Mouse (Mus musculus) heart, postnatal 0 days (tissue): ENCODE measurements around the gene Tmem191c. TPM values are rescaled to one million over a fixed set of nuclear protein-coding genes. Genes with fewer than 3 reads are reported as not detected.

Experiments used
- ATAC-seq: fragments of 200-750 bp; cut with Nextera tagmentation; 2 replicates; pipeline ENCODE4 v1.8.0; 2017; ENCODE audit warnings: low read depth, moderate number of reproducible peaks, moderate library complexity; ENCODE audit not compliant: insufficient read depth
- DNase-seq: peaks from one replicate; pipeline ENCODE4 v3.0.0-alpha.2; 2016; ENCODE audit warnings: low spot score
- H3K27ac ChIP-seq: fragments of 300-500 bp; sonication (generic); 2 replicates; pipeline ENCODE4 v1.5.1; 2014; ENCODE audit warnings: low read depth, mild to moderate bottlenecking
- H3K27me3 ChIP-seq: fragments of 300-500 bp; sonication (generic); 2 replicates; pipeline ENCODE4 v1.6.1; 2014; ENCODE audit warnings: low read length, mixed read lengths; ENCODE audit not compliant: control insufficient read depth, insufficient read depth
- H3K36me3 ChIP-seq: fragments of 300-500 bp; sonication (generic); replicated peaks from 2 replicates; pipeline ENCODE4 v1.6.1; 2014; ENCODE audit warnings: low read length, mixed read lengths; ENCODE audit not compliant: control insufficient read depth, insufficient read depth
- H3K4me1 ChIP-seq: fragments of 300-500 bp; sonication (generic); 2 replicates; pipeline ENCODE4 v1.6.1; 2014; ENCODE audit warnings: antibody characterized with exemption; ENCODE audit not compliant: control insufficient read depth, insufficient read depth
- H3K4me2 ChIP-seq: fragments of 300-500 bp; sonication (generic); 2 replicates; pipeline ENCODE4 v1.6.1; 2014; ENCODE audit warnings: low read depth, mild to moderate bottlenecking, low read length, moderate library complexity
- H3K4me3 ChIP-seq: fragments of 300-500 bp; sonication (generic); 2 replicates; pipeline ENCODE4 v1.5.1; 2014; ENCODE audit warnings: low read depth, low read length
- H3K9ac ChIP-seq: fragments of 300-500 bp; sonication (generic); replicated peaks from 2 replicates; pipeline ENCODE4 v1.6.1; 2014; ENCODE audit warnings: low read depth, low read length, mixed read lengths
- H3K9me3 ChIP-seq: fragments of 300-500 bp; sonication (generic); replicated peaks from 2 replicates; pipeline ENCODE4 v1.6.1; 2016; ENCODE audit warnings: low read length; ENCODE audit not compliant: control insufficient read depth
- CTCF ChIP-seq: IDR thresholded peaks from 2 replicates; pipeline ENCODE4 v1.5.1; 2016; ENCODE audit warnings: antibody characterized with exemption, control low read depth, low read depth
- EP300 ChIP-seq: IDR thresholded peaks from 2 replicates; pipeline ENCODE4 v1.6.1; 2016; ENCODE audit warnings: antibody characterized with exemption, low read depth
- WGBS: fragments of 180-500 bp; shearing (Covaris S2); extraction: QIAGEN DNeasy Blood & Tissue Kit; methylation state at CpG from one replicate; pipeline ENCODE4 v1.1.7; 2014; 5-methylcytosine and 5-hydroxymethylcytosine counted together
- polyA plus RNA-seq: library from polyadenylated mRNA; unstranded; fragments of >200 nt; fragmentation: Nextera tagmentation; extraction: Ambion mirVana; gene quantifications from 2 replicates; pipeline ENCODE4 v1.2.1, GENCODE M21; 2015
- total RNA-seq: library from RNA; depleted of rRNA; stranded (reverse); fragments of >200 nt; gene quantifications from 2 replicates; pipeline ENCODE4 v1.2.3, GENCODE M21; 2014; ENCODE audit warnings: low replicate concordance; rRNA removed

The Tmem191c gene
- total and polyA plus RNA-seq, 2 experiments from 2014 or later: 8.0 to 10.8 TPM

- Histone ChIP-seq H3K9me3 (no peaks in the 10 kb centered on the region), H3K36me3 (peaks cover 60% of the 10 kb centered on the region), H3K27me3 (no peaks in the 10 kb centered on the region), H3K4me2 (no peak overlapping the region), H3K9ac (no peak overlapping the region), H3K27ac (no peak overlapping the region), H3K4me3 (no peak overlapping the region), H3K4me1 (no peaks in the 10 kb centered on the region)
- 61% methylated on average over 5 of the region's 5 CpGs for WGBS
- no peak for DNase-seq
- TF ChIP-seq CTCF: no peak
- no peak for ATAC-seq
These were observed 45.6 kb downstream of the Tmem191c start for GRCm38 (mm10) chr16:17321481-17321880.

GRCm38 (mm10) chr16:17324745-17325144 lies 48.9 kb downstream of the Tmem191c start:
- H3K4me2 ChIP-seq: no peak overlapping the region
- 85% methylated on average over 5 of the region's 5 CpGs for WGBS
- H3K27me3 ChIP-seq: no peaks in the 10 kb centered on the region
- H3K4me3 ChIP-seq: no peak overlapping the region
- H3K36me3 ChIP-seq: peaks cover 32% of the 10 kb centered on the region
- TF ChIP-seq CTCF (no peak), EP300 (no peak)
- DNase-seq (no peak), ATAC-seq (no peak)
- H3K9ac ChIP-seq: no peak overlapping the region
- H3K9me3 ChIP-seq: no peaks in the 10 kb centered on the region
- no peaks in the 10 kb centered on the region for H3K4me1 ChIP-seq
- no peak overlapping the region for H3K27ac ChIP-seq

- Histone ChIP-seq H3K27ac (no peak overlapping the region), H3K4me1 (no peaks in the 10 kb centered on the region), H3K9ac (no peak overlapping the region), H3K4me2 (no peak overlapping the region), H3K9me3 (no peaks in the 10 kb centered on the region), H3K4me3 (no peak overlapping the region), H3K27me3 (no peaks in the 10 kb centered on the region), H3K36me3 (peaks cover 32% of the 10 kb centered on the region)
- DNase-seq: no peak
- WGBS: 83% methylated on average over 2 of the region's 2 CpGs
- no peak for ATAC-seq
- no peak for TF ChIP-seq EP300
- no peak for TF ChIP-seq CTCF
These were observed 50.2 kb downstream of the Tmem191c start for GRCm38 (mm10) chr16:17326064-17326463.

GRCm38 (mm10) chr16:17329848-17330570 lies 54.1 kb downstream of the Tmem191c start:
- Histone ChIP-seq H3K27ac (no peak overlapping the region), H3K36me3 (peaks cover 12% of the 10 kb centered on the region), H3K4me3 (no peak overlapping the region), H3K9me3 (no peaks in the 10 kb centered on the region), H3K4me1 (no peaks in the 10 kb centered on the region), H3K27me3 (no peaks in the 10 kb centered on the region), H3K4me2 (no peak overlapping the region), H3K9ac (no peak overlapping the region)
- 95% methylated on average over 1 of the region's 1 CpGs for WGBS
- TF ChIP-seq EP300 (no peak), CTCF (no peak)
- ATAC-seq (no peak), DNase-seq (no peak)

- no peak within 1 kb of the TSS for H3K27ac ChIP-seq
- ATAC-seq: no peak
- H3K9me3 ChIP-seq: no peaks in the 10 kb centered on the region
- no peak within 1 kb of the TSS for H3K4me3 ChIP-seq
- H3K4me1 ChIP-seq: no peaks in the 10 kb centered on the region
- peaks cover 5% of the 10 kb centered on the region; the same call in 1 of the 2 replicates for H3K36me3 ChIP-seq
- no peak within 1 kb of the TSS for H3K9ac ChIP-seq
- H3K27me3 ChIP-seq: no peaks in the 10 kb centered on the region
- no peak for DNase-seq
- TF ChIP-seq CTCF (no peak), EP300 (no peak)
- 59% methylated on average over 2 of the region's 2 CpGs for WGBS
- no peak within 1 kb of the TSS for H3K4me2 ChIP-seq
These were observed 55.2 kb downstream of the Tmem191c start, which contains the start of gene Serpind1 for GRCm38 (mm10) chr16:17331116-17331515. Gene Serpind1 (plus strand): TSS chr16:17331371.

GRCm38 (mm10) chr16:17331855-17332254 lies 56.0 kb downstream of the Tmem191c start:
- Histone ChIP-seq H3K36me3 (peaks cover 11% of the 10 kb centered on the region; the same call in 1 of the 2 replicates), H3K9me3 (no peaks in the 10 kb centered on the region), H3K27ac (no peak overlapping the region), H3K27me3 (no peaks in the 10 kb centered on the region), H3K4me2 (no peak overlapping the region), H3K4me1 (no peaks in the 10 kb centered on the region), H3K9ac (no peak overlapping the region), H3K4me3 (no peak overlapping the region)
- no peak for ATAC-seq
- TF ChIP-seq EP300: no peak
- no peak for TF ChIP-seq CTCF
- 88% methylated on average over 5 of the region's 5 CpGs for WGBS
- no peak for DNase-seq

Other genes with a start within 250 kb of the Tmem191c start
- gene Ypel1, start 206.4 kb upstream of the Tmem191c start, total RNA-seq: 2.5 and 3.5 TPM in 2 replicates
- gene Ypel1, start 206.4 kb upstream of the Tmem191c start, polyA plus RNA-seq: 7.5 and 8.5 TPM in 2 replicates
- gene Ppil2, start 164.8 kb upstream of the Tmem191c start, total RNA-seq: 59.9 and 69.0 TPM in 2 replicates
- gene Ppil2, start 164.8 kb upstream of the Tmem191c start, polyA plus RNA-seq: 63.8 and 65.0 TPM in 2 replicates
- 2.7 and 6.0 TPM in 2 replicates for gene 2610318N02Rik, start 150.9 kb upstream of the Tmem191c start, total RNA-seq
- gene 2610318N02Rik, start 150.9 kb upstream of the Tmem191c start, polyA plus RNA-seq: 3.8 and 5.1 TPM in 2 replicates
- 18.4 and 22.9 TPM in 2 replicates for gene Sdf2l1, start 143.7 kb upstream of the Tmem191c start, total RNA-seq
- 12.4 and 20.5 TPM in 2 replicates for gene Sdf2l1, start 143.7 kb upstream of the Tmem191c start, polyA plus RNA-seq
- gene Ydjc, start 131.5 kb upstream of the Tmem191c start, total RNA-seq: 1.1 and 7.8 TPM in 2 replicates
- 2.4 and 2.5 TPM in 2 replicates for gene Ydjc, start 131.5 kb upstream of the Tmem191c start, polyA plus RNA-seq
- gene Ccdc116, start 128.8 kb upstream of the Tmem191c start, total RNA-seq: 0.62 TPM in 1 of 2 replicates, not detected in the other
- 0.05 and 0.08 TPM in 2 replicates for gene Ccdc116, start 128.8 kb upstream of the Tmem191c start, polyA plus RNA-seq
- gene Ube2l3, start 73.4 kb upstream of the Tmem191c start, total RNA-seq: 62.5 and 79.2 TPM in 2 replicates
- 254 and 255 TPM in 2 replicates for gene Ube2l3, start 73.4 kb upstream of the Tmem191c start, polyA plus RNA-seq
- 0.15 and 0.61 TPM in 2 replicates for gene Rimbp3, start 67.5 kb upstream of the Tmem191c start, total RNA-seq
- gene Rimbp3, start 67.5 kb upstream of the Tmem191c start, polyA plus RNA-seq: 0.11 and 0.14 TPM in 2 replicates
- 8.0 and 14.7 TPM in 2 replicates for gene Hic2, start 42.5 kb upstream of the Tmem191c start, total RNA-seq
- gene Hic2, start 42.5 kb upstream of the Tmem191c start, polyA plus RNA-seq: 2.9 and 3.0 TPM in 2 replicates
- 2.7 TPM in 1 of 2 replicates, not detected in the other for gene Serpind1, start 55.3 kb downstream of the Tmem191c start, total RNA-seq
- gene Serpind1, start 55.3 kb downstream of the Tmem191c start, polyA plus RNA-seq: 0.34 and 0.49 TPM in 2 replicates
- gene Snap29, start 129.9 kb downstream of the Tmem191c start, total RNA-seq: 20.3 and 22.3 TPM in 2 replicates
- 8.3 and 8.5 TPM in 2 replicates for gene Snap29, start 129.9 kb downstream of the Tmem191c start, polyA plus RNA-seq
- gene Pi4ka, start 130.2 kb downstream of the Tmem191c start, total RNA-seq: 49.2 and 60.0 TPM in 2 replicates
- 16.9 and 18.5 TPM in 2 replicates for gene Pi4ka, start 130.2 kb downstream of the Tmem191c start, polyA plus RNA-seq
- 26.0 and 45.2 TPM in 2 replicates for gene Crkl, start 175.9 kb downstream of the Tmem191c start, total RNA-seq
- gene Crkl, start 175.9 kb downstream of the Tmem191c start, polyA plus RNA-seq: 25.3 and 29.6 TPM in 2 replicates
- 0.08 and 0.15 TPM in 2 replicates for gene Aifm3, start 213.5 kb downstream of the Tmem191c start, total RNA-seq
- 0.41 and 0.48 TPM in 2 replicates for gene Aifm3, start 213.5 kb downstream of the Tmem191c start, polyA plus RNA-seq
- 119 and 122 TPM in 2 replicates for gene Lztr1, start 232.6 kb downstream of the Tmem191c start, total RNA-seq
- gene Lztr1, start 232.6 kb downstream of the Tmem191c start, polyA plus RNA-seq: 27.2 and 27.4 TPM in 2 replicates